In the genomic region with DNA sequence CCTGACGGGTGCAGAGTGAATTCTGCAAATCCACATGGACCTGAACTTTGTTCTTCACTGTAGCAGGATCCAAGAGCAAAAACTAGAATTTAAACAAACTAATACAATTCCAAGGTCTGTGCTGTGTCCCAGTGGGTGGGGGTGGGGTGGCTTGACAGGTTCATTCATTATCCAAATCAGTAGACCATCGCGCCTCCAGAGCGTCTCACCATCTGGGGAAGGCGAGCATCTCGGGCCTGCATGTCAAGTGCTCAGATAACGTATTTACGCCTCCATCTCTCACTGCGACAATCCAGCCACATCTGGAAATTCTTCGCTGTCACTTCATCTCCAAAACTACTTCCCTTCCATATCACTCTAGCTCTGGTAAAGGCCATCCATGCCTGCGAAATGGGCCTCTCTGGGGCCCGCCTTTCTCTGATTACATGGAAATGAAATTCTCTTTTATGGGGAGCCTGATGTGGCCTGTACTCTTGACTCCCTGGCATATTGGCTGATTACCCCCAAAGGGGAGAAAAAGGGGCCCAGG, we compare ENCODE assay signal across 22 mouse cellular contexts.
DNase-seq lines count a peak whose midpoint lies in the region; ATAC-seq and TF ChIP-seq lines count a peak whose summit lies in the region.
"Had no signal": no experiment of that assay in that cellular context is flagged by ENCODE, and none has a peak within 500 bp of the region (broad histone marks: within the 10 kb centered on the region; RNA-seq: fewer than 3 reads in every experiment).

No protein-coding gene starts in this region.

- no peaks in the 10 kb centered on the region for H3K9me3 ChIP-seq in forebrain, embryonic 10.5 days
- no peaks in the 10 kb centered on the region for H3K9me3 ChIP-seq in forebrain, embryonic 16.5 days (ENCODE audit: control insufficient read depth, low read length)
- H3K9me3 ChIP-seq in intestine, embryonic 14.5 days (ENCODE audit: control insufficient read depth, low read length) = no peaks in the 10 kb centered on the region
- no peaks in the 10 kb centered on the region for H3K9me3 ChIP-seq in intestine, postnatal 0 days (ENCODE audit: control insufficient read depth)
- H3K9me3 ChIP-seq in E14TG2a.4 (ENCODE audit: low read length) = peaks cover 15% of the 10 kb centered on the region
- H3K9me3 ChIP-seq in intestine, embryonic 16.5 days (ENCODE audit: control insufficient read depth, low read length) = no peaks in the 10 kb centered on the region
- H3K9me3 ChIP-seq: forebrain, embryonic 12.5 days; liver, embryonic 12.5 days; lung, embryonic 15.5 days had no signal

- H3K36me3 ChIP-seq in forebrain, embryonic 10.5 days (replicated peaks) = no peaks in the 10 kb centered on the region
- H3K36me3 ChIP-seq in forebrain, embryonic 16.5 days (ENCODE audit: control insufficient read depth, insufficient read depth) = no peaks in the 10 kb centered on the region
- H3K36me3 ChIP-seq in intestine, embryonic 14.5 days (ENCODE audit: control insufficient read depth, insufficient read depth, low read length) = no peaks in the 10 kb centered on the region
- H3K36me3 ChIP-seq in intestine, postnatal 0 days (ENCODE audit: control insufficient read depth, insufficient read depth) = no peaks in the 10 kb centered on the region
- peaks cover 28% of the 10 kb centered on the region for H3K36me3 ChIP-seq in E14TG2a.4 (ENCODE audit: insufficient read depth, low read length)
- no peaks in the 10 kb centered on the region for H3K36me3 ChIP-seq in intestine, embryonic 16.5 days (ENCODE audit: control insufficient read depth, insufficient read depth, low read length)
- H3K36me3 ChIP-seq: forebrain, embryonic 12.5 days; liver, embryonic 12.5 days; lung, embryonic 15.5 days had no signal

- no peak for TF ChIP-seq CTCF in intestine, postnatal 0 days (IDR thresholded peaks at IDR 0.05; ENCODE audit: low read depth)
- TF ChIP-seq CTCF in E14TG2a.4 (conservative IDR thresholded peaks at IDR 0.05; ENCODE audit: low read length) = no peak

- H3K9ac ChIP-seq in forebrain, embryonic 16.5 days (replicated peaks; ENCODE audit: low read depth, low read length) = no peak overlapping the region
- no peak overlapping the region for H3K9ac ChIP-seq in intestine, embryonic 14.5 days (ENCODE audit: low read length)
- H3K9ac ChIP-seq in intestine, postnatal 0 days (ENCODE audit: low read depth, low read length) = no peak overlapping the region
- 0 out of 2 replicates have a peak overlapping the region, but pooled peaks have one; percentile 10 for H3K9ac ChIP-seq in intestine, embryonic 16.5 days (ENCODE audit: low read depth, low read length)
- H3K9ac ChIP-seq: forebrain, embryonic 12.5 days; liver, embryonic 12.5 days; lung, embryonic 15.5 days had no signal

- no peak for DNase-seq in forebrain, embryonic 10.5 days (ENCODE audit: extremely low spot score, low spot score)
- DNase-seq in intestine, embryonic 14.5 days (ENCODE audit: low spot score) = no peak
- DNase-seq in cerebellum, postnatal 36 days = no peak
- DNase-seq in right cerebral cortex, adult 2 months (ENCODE audit: low spot score in 2 of 2) = no peak
- DNase-seq: adrenal gland, adult 8-10 months; cerebellum, adult 9-11 months; heart, postnatal 4 days; kidney, adult 2 months; kidney, postnatal 14 days; right cerebral cortex, adult 18-20 months; spleen, adult 18-20 months; thymus, postnatal 25 days had no signal

- H3K4me2 ChIP-seq in forebrain, embryonic 16.5 days (ENCODE audit: low read length) = no peak overlapping the region
- H3K4me2 ChIP-seq in intestine, embryonic 14.5 days (ENCODE audit: low read length) = no peak overlapping the region
- H3K4me2 ChIP-seq in intestine, postnatal 0 days (replicated peaks; ENCODE audit: low read depth) = no peak overlapping the region
- H3K4me2 ChIP-seq in intestine, embryonic 16.5 days (ENCODE audit: low read depth, low read length) = no peak overlapping the region
- H3K4me2 ChIP-seq: forebrain, embryonic 12.5 days; liver, embryonic 12.5 days; lung, embryonic 15.5 days had no signal

- H3K4me3 ChIP-seq in forebrain, embryonic 10.5 days = no peak overlapping the region
- no peak overlapping the region for H3K4me3 ChIP-seq in forebrain, embryonic 16.5 days (replicated peaks; ENCODE audit: low read length)
- no peak overlapping the region for H3K4me3 ChIP-seq in intestine, embryonic 14.5 days (ENCODE audit: low read depth, low read length)
- H3K4me3 ChIP-seq in intestine, postnatal 0 days (ENCODE audit: low read depth, low read length) = no peak overlapping the region
- peak overlapping the region; percentile 27; the same call in 1 of the 2 replicates for H3K4me3 ChIP-seq in E14TG2a.4 (replicated peaks; ENCODE audit: low read length)
- no peak overlapping the region for H3K4me3 ChIP-seq in intestine, embryonic 16.5 days (ENCODE audit: low read length)
- H3K4me3 ChIP-seq: forebrain, embryonic 12.5 days; left cerebral cortex, adult 2 months; liver, embryonic 12.5 days; lung, embryonic 15.5 days had no signal

- WGBS in forebrain, embryonic 10.5 days = 83% methylated on average over 12 of the region's 12 CpGs
- 84% methylated on average over 12 of the region's 12 CpGs for WGBS in forebrain, embryonic 16.5 days
- 36% methylated on average over 12 of the region's 12 CpGs for WGBS in intestine, embryonic 14.5 days
- 61% methylated on average over 12 of the region's 12 CpGs for WGBS in intestine, postnatal 0 days
- WGBS in intestine, embryonic 16.5 days = 50% methylated on average over 12 of the region's 12 CpGs

- no peak for ATAC-seq in forebrain, embryonic 16.5 days
- peak; percentile 65 for ATAC-seq in intestine, embryonic 14.5 days (replicated peaks; ENCODE audit: low FRiP score, low TSS enrichment, low read depth)
- ATAC-seq in intestine, postnatal 0 days = no peak
- no peak for ATAC-seq in intestine, embryonic 16.5 days
- ATAC-seq: liver, embryonic 12.5 days; midbrain, embryonic 16.5 days; Patski had no signal

- H3K4me1 ChIP-seq in forebrain, embryonic 10.5 days = peaks cover 41% of the 10 kb centered on the region
- no peaks in the 10 kb centered on the region for H3K4me1 ChIP-seq in forebrain, embryonic 16.5 days (replicated peaks; ENCODE audit: control insufficient read depth, insufficient read depth, low read length)
- H3K4me1 ChIP-seq in intestine, embryonic 14.5 days (replicated peaks; ENCODE audit: control insufficient read depth, insufficient read depth, low read length) = peaks cover 33% of the 10 kb centered on the region
- no peaks in the 10 kb centered on the region for H3K4me1 ChIP-seq in intestine, postnatal 0 days (replicated peaks; ENCODE audit: control insufficient read depth, insufficient read depth, low read length)
- H3K4me1 ChIP-seq in E14TG2a.4 (replicated peaks; ENCODE audit: low read depth, low read length) = peaks cover 70% of the 10 kb centered on the region
- H3K4me1 ChIP-seq in intestine, embryonic 16.5 days (ENCODE audit: control insufficient read depth, insufficient read depth, low read length) = peaks cover 11% of the 10 kb centered on the region
- H3K4me1 ChIP-seq: liver, embryonic 12.5 days had no signal

- H3K27ac ChIP-seq in forebrain, embryonic 10.5 days = 0 out of 2 replicates have a peak overlapping the region, but pooled peaks have one; percentile 20
- no peak overlapping the region for H3K27ac ChIP-seq in forebrain, embryonic 16.5 days (ENCODE audit: low read length)
- H3K27ac ChIP-seq in intestine, embryonic 14.5 days (ENCODE audit: low read depth) = peak overlapping the region; percentile 47; the same call in 1 of the 2 replicates
- H3K27ac ChIP-seq in intestine, postnatal 0 days (ENCODE audit: low read depth, low read length) = no peak overlapping the region
- H3K27ac ChIP-seq in intestine, embryonic 16.5 days (ENCODE audit: low read length) = peak overlapping the region; percentile 28
- H3K27ac ChIP-seq: forebrain, embryonic 12.5 days; left cerebral cortex, adult 2 months; liver, embryonic 12.5 days; lung, embryonic 15.5 days had no signal

- H3K27me3 ChIP-seq in forebrain, embryonic 10.5 days (ENCODE audit: poor library complexity, severe bottlenecking) = no peaks in the 10 kb centered on the region
- H3K27me3 ChIP-seq in forebrain, embryonic 16.5 days (replicated peaks; ENCODE audit: control insufficient read depth, insufficient read depth, low read length) = no peaks in the 10 kb centered on the region
- no peaks in the 10 kb centered on the region for H3K27me3 ChIP-seq in intestine, embryonic 14.5 days (replicated peaks; ENCODE audit: control insufficient read depth, insufficient read depth, low read length)
- H3K27me3 ChIP-seq in intestine, postnatal 0 days (replicated peaks; ENCODE audit: control insufficient read depth, insufficient read depth, low read length) = no peaks in the 10 kb centered on the region
- no peaks in the 10 kb centered on the region for H3K27me3 ChIP-seq in E14TG2a.4 (ENCODE audit: insufficient read depth, low read length)
- H3K27me3 ChIP-seq in intestine, embryonic 16.5 days (replicated peaks; ENCODE audit: control insufficient read depth, insufficient read depth, low read length) = no peaks in the 10 kb centered on the region
- H3K27me3 ChIP-seq: forebrain, embryonic 12.5 days; liver, embryonic 12.5 days; lung, embryonic 15.5 days; Patski had no signal

Comparison
In these comparisons a context has a peak if more than half of its experiments do, and no peak if none do; other contexts are left out.
1. H3K27ac ChIP-seq: peak in forebrain, embryonic 10.5 days (single experiment), intestine, embryonic 14.5 days (single experiment) and intestine, embryonic 16.5 days (single experiment); none in forebrain, embryonic 16.5 days (single experiment) and intestine, postnatal 0 days (single experiment).